Mouse (Mus musculus) G1E (cell line): ENCODE results near the gene Slc26a9.

Source experiments
- CTCF ChIP-seq: IDR thresholded peaks from 2 replicates; pipeline ENCODE4 v1.5.1; 2012; ENCODE audit warnings: low read depth, low read length, inconsistent platforms, mixed read lengths
- GATA1 ChIP-seq: IDR thresholded peaks from 2 replicates; pipeline ENCODE4 v1.6.1; 2012; ENCODE audit warnings: borderline replicate concordance, low read length, inconsistent platforms, mixed read lengths
- GATA2 ChIP-seq: IDR thresholded peaks from 2 replicates; pipeline ENCODE4 v1.6.1; 2012; ENCODE audit warnings: low read depth, low read length, inconsistent platforms, borderline replicate concordance
- POLR2AphosphoS5 ChIP-seq: IDR thresholded peaks from 2 replicates; pipeline ENCODE4 v1.6.1; 2012; ENCODE audit warnings: low read depth, low read length, inconsistent platforms; ENCODE audit not compliant: insufficient replicate concordance
- TAL1 ChIP-seq: conservative IDR thresholded peaks from 2 replicates; pipeline ENCODE4 v1.6.1; 2012; ENCODE audit warnings: low read depth, low read length, inconsistent platforms, mixed read lengths

DNA sequence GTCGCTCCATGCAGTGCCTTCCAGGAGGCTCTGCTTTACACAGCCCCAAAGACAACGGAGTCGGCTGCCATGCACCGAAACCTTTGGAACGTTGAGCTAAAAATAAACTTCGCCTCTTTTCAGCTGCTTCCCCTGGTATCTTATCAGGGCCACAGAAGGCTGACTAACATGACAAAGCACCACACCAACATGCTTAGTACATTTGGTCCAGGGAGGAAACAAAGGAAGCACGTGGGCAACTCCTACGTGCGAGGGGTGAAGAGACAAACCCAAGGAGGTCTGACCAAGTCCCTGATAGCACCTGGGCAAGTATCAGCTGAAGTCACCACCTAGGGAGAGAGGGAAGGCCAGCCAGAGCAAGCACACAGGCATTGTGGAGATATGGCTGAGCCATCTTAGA, 7.3 kb upstream of the Slc26a9 start:
- TF ChIP-seq CTCF: no peak
- TF ChIP-seq GATA2: no peak
- no peak for TF ChIP-seq POLR2AphosphoS5
- no peak for TF ChIP-seq TAL1
- TF ChIP-seq GATA1: no peak
